Mouse (Mus musculus) heart, adult 9 months (tissue): ENCODE measurements around the gene Mast4.

Source experiments
- DNase-seq, 2 experiments: peaks; one replicate each; pipeline ENCODE4 v3.0.0; 2022; ENCODE audit warnings: low spot score in 2 of 2

The Mast4 gene

DNA sequence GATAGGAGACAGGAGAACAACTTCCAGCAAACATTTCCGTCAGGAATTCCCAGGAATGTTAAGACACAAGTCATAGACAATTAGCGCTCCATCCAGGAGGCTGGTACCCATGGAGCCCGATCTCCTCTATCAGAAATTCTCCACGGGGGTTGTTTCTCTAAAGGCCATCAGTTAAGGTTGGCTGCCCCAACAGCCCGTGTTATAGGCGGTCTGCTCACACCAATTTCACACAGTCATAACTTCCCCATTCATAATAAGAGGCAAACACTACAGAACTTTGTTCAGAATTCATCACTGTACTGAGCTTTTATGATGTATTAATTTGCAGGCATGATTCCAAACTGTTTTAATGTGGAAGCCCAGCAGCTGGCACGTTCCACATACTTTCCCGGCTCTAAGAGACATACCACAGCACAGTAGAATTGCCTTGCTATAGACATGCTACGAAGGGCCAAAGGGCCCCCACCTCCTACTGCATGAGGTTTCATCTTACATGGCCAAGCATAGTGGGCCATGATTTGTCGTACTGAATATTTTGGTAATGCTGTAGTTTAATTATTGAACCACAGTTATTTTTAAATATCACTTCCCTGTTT lies 19.1 kb downstream of the Mast4 start:
- no peak for DNase-seq

DNA sequence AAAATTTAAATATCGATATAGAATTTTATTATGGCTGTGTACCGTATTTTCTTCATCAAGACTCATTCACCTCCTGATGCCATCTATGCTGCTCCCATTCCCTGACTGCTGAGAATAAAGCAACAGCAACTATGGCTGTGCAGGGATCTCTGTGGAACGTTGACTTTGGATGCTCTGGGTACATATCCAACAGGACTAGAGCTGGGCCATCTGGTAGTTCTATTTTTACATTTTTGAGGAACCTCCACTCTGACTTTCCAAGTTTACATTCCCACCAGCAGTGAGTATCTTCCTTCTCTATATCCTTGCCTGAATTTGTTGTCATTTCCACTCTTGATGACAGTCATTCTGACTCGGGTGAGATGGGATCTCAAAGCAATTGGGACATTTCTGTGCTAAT lies 26.0 kb downstream of the Mast4 start:
- no peak for DNase-seq

DNA sequence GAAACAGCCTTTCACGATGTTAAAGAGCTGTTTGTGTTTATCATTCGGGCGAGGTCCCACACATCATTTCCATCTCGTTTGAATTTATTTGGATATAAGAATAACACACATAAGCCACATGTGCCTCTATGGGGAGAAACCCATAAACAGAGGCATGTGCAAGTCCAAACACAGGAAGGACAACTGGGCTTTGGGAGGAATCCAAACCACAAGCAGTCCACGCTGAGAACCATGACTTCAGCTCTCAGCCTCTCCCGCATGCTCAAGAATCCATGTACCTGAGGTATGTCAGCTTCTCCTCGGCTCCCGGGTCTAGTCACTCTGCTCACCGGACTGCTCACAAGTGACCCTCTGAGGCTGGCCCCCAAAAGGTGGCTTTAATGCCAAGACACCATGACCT lies 30.5 kb downstream of the Mast4 start:
- DNase-seq: no peak

DNA sequence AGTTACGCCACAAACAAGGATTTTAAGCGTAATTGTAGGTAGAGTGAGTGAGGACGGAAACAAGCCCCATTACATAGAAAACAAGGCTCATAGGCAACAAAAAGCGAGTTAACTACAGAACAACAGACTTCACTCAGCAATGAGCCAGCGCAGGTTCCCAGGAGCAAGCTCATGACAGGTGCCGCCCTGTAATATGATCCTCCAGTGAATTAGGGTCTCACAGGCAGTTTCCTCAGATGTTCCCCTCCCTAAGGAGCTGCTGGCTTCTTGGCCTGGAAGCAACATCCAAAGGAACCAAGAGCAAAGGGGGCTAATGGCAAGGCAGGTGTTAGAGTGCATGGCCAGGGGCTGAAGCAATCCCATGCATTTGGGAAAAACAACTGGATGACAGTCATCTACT lies 31.8 kb downstream of the Mast4 start:
- no peak for DNase-seq

DNA sequence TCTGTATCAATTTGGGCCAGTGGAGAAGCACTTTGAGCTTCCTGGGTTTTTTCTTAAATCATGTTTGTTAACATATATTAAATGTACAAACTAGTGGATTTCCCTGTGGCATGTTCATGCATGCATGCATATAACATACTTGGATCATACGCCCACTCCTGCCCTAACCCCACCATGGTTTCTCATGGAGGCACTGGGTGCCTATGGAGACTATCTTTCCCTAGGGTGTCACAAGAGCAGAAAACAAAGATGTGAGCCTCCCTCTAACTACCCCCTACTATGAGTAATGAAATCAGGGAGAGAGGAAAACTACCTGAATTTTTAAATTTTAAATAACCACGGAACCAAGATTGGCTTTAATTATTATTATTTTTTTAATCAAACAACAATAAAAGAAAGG lies 32.2 kb downstream of the Mast4 start:
- no peak for DNase-seq

- no peak for DNase-seq
Observed at GRCm38 (mm10) chr13:103294424-103294823, 39.9 kb downstream of the Mast4 start.

GRCm38 (mm10) chr13:103293121-103293520 lies 41.2 kb downstream of the Mast4 start:
- no peak for DNase-seq

- no peak for DNase-seq
Observed at GRCm38 (mm10) chr13:103291098-103291497, 43.2 kb downstream of the Mast4 start.

DNA sequence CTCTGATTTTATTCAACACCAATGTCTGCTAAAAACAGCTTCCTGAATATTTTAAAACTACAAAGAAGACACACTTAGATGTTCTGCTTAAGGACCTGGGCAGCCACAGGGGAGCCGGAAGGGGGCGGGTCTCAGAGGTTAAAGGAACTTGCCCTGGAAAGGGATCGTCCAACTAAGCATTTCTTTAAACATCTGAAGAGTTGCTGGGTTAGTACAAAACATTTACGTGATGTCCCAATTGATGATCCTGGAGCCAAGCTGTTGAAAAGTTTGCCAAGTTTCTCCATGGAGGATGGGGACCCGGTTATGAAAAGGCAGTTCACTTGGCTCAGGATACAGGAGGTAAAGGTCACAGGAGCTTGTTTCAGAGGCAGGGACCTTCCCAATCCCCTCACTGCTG lies 48.5 kb downstream of the Mast4 start:
- peak; percentile 28 to 32 for DNase-seq

DNA sequence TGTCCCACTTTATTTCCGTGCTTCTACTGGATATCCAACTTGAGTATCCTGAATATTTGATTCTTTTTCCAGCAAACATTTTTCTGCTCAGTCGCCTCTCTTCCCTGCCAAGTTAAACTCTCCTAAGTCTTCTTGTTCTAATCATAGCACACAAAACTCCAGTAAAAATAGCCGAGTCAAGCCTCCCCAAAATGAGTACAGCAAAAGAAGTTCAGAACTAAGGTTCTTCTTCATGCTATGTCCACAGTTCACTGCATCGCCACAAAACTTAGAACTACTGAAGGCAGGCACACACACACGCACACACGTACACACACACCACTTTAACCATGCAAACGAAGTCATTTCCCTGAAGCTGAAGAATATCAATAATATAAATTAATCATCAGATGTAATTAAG lies 49.3 kb downstream of the Mast4 start:
- no peak for DNase-seq

DNA sequence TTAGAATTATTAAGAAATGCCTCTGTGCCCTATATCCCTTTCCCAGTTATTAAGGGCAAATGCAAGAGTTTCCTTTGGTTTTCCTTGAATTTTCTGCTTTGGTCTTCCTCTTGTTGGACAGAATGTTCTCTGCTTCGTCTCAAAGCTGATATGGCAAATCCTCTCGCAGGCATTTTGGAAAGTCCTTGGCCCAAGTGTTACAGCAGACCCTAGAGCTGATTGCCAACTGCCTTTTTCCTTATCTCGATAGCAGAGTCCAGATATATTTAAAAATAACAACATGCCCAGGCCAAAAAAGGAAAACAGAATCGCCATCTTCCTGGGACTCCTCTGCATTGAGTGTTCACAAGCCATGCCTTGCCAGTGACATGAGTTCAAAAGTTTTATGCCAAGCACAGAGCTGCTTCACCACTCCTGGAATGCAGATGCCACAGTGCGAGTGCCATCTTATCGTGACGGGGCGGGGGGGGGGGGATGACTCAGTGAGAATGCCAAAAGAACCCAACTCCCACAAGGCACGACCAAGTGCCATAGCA lies 63.4 kb downstream of the Mast4 start:
- DNase-seq: peak; percentile 35 to 52

DNA sequence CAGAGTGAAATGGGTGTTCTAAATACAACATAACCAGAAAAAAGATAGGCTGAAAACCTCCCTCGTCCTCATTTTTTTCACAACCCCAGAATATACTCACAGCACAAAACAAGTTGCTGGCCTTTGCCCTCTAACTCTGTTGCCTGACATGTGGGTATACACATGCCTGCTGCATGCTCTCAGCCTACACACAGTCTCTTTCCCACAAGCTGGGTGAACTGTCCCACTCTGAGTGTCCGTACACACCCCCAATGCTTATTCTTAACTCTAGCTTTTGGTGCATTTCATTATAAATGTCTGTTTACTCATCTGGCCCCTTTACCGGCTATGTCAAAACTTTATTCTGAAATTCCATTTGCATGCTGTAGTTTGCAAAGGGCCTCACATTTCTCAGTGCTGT lies 71.6 kb downstream of the Mast4 start:
- no peak for DNase-seq

DNA sequence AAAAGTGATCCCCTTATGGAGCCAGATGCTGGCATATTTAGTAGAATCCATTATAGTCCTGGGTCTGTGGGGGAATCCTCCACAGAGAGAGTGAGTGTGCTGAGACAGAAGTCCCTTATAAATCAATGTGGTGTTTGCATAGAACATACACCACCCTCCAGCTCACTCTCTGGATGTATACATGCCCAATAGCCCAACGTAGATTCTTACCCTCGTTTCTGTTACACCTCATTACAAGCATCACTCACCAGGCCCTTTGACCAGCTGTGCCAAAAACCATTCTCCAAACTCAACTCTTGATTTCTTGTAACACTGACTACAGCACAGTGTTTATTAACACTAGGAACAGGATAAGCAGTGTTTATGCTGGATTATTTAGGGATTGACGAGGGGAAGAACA lies 72.2 kb downstream of the Mast4 start:
- DNase-seq: no peak

DNA sequence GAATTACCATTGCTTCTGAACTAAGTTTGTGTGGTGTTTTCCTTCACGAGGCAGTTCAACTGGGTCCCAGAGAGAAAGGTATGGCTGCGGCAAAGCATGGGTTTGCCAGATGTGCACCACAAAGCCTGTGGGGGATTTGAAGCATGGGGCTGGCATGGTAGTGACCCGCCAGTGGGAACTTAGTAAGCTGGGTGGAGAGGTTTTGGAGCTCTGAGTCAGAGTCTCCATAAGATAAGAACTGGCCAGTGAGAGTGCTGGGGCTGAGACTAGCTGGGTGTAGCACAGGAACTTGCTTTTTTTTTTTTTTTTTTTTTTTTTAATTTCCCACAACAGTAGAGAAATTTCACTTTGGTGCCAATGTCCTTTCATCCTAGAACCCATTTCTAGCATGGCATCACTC lies 73.9 kb downstream of the Mast4 start:
- DNase-seq: peak; percentile 54 to 56

DNA sequence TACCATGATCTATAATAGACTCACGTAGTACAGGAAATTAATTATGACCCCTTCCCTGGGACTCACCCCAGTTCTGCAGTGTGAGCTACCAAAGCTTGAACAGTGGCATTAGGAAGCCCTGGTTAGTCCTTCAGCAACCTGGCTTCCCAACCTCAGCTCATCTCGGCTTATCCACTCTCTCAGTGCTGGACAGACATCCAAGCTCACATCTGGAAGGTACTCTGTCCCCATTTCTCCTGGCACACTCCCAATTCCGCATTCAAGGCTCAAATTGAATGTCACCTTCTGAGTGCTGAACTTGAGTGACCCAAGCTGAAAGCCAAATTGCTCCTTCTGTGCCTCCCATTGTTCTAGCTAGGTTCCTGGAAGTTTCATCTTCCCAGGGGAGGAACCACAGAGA lies 76.2 kb downstream of the Mast4 start:
- DNase-seq: no peak

- no peak for DNase-seq
Observed at GRCm38 (mm10) chr13:103254861-103255260, 79.4 kb downstream of the Mast4 start.

DNA sequence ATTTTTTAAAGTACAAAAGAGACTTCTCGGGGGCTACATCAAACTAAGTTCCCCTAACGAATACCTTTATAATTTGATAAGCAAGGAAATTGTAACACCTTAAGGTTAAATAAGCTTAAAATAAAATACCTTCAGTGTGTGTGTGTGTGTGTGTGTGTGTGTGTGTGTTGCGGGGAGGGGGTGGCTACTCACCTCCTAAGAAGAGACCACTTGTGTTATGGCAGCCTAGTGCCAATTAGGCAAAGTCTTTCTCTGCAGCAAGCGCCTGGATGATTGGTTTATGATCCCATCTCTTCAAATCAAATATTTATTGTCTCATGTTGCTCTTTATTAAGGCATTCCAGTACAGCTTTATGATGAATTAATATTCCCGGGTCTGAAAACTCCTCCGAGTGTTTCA lies 81.2 kb downstream of the Mast4 start:
- no peak for DNase-seq

DNA sequence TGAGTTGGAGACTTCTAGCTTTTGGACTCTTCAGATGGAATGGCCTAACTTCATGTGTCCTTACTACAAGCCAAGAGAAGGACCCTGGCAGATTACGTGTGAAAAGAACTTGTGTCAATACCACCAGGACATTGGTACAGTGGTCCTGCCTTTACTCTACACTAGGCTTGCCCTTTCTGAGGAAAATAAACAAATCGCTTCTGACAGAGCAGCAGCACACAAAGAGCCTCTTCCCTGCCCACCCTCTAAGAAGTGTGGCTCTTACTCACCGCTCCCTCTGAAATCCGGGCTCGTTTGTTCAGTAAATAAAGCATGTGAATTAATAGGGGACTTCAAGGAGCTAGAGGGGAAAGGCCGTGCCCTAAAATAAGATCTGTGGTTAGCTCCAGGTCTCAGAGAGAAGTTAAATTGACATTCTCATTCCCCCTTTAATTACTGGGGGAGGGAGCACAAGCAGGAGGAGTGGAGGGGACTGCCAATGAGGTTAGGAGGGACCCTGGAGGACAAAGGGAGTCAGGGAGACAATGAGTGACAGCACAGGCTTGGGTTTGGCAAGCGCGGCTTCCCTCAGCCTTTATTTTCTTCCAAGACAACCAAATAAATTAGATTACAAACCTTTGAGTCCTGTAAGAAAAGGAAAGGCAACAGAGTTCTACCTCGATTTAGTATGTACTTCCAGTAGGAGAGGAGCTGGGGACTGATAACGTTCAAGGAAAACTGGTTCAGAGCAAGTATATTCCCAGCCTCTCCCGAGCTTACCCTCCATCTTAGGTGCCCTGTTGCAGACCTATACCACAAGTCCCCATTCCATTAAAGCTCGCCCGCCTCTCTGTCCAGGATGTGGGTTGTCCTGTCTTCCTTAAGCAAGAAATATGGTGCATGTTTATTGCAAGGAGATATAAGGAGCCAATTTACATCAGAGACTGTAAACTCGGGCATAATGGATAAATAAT lies 85.9 kb downstream of the Mast4 start:
- no peak for DNase-seq

GRCm38 (mm10) chr13:103246973-103247718 lies 87.2 kb downstream of the Mast4 start:
- DNase-seq: no peak

GRCm38 (mm10) chr13:103245431-103245830 lies 88.9 kb downstream of the Mast4 start:
- DNase-seq: no peak

DNA sequence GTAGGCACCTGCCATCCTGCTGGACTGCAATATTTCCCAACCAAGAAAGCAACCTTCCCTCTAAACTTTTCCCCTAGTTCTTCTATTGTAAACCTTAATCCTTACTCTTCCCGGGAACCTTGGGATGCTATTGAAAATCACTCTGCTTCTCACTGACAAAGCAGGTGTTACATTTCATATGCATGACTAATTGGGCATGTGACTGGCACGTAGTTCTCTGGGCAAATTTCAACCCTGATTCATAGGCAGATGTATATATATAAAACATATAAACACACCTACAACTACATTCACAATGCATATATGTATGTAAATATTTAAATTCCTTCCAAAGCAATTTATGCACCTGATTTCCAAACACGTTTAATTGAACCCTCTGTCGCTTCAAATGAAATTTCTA lies 90.2 kb downstream of the Mast4 start:
- DNase-seq: no peak

DNA sequence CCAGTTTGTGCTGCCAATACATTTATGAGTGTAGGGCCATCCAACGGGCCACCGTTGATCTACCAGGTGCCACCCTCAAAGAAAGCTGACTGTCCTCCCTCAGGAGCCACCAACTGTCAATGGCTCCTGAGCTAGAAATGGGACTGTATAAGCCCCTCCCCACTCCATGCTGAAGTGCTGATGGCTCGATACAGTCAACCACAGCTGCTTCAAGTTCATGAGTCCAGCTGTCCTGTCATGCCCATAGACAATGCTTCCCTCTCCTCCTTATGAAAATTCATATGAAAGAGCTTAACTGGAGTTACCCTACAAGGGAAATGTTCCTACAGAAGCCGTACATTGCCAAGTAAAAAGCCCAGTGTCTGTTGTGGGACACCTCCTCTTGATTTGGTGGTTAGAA lies 93.2 kb downstream of the Mast4 start:
- DNase-seq: no peak
